Mouse (Mus musculus) brain, embryonic 18.5 days (tissue): ENCODE results near the gene Prkag2.

Experiments
- DNase-seq: peaks from one replicate; pipeline ENCODE4 v3.0.0-alpha.2; 2012; ENCODE audit warnings: low read depth, low spot score

Gene Prkag2

GRCm38 (mm10) chr5:25001391-25001794 is 99.0 kb downstream of the Prkag2 start:
- no peak for DNase-seq

- no peak for DNase-seq
Observed at GRCm38 (mm10) chr5:24999351-24999750, 101.1 kb downstream of the Prkag2 start.

DNA sequence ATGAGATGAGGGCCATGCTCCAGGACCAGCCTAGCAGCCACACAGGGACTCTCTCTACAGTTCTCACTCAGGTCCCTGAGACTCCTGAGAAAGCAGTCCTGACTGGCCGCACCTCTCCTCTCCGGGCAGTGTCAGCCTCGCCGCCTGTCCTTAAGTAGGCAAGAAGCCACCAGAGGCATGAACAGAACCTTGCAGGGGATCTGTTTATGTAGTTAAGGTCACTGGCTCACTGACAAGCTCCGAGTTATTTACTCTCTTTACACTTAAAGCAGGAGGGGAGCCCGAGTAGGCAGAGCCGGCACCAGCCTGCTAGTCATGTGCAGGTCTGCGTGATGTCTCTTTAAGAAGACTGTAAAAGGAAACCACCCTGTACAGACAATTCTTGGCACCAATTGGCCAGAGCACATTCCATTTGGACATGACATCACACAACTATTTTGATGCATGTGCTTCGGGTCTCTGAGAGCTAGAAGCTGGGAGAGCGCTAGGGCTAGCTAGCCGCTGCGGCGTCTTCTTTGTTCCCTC is 104.8 kb downstream of the Prkag2 start:
- no peak for DNase-seq

- no peak for DNase-seq
Observed at GRCm38 (mm10) chr5:24993190-24993589, 107.3 kb downstream of the Prkag2 start.

DNA sequence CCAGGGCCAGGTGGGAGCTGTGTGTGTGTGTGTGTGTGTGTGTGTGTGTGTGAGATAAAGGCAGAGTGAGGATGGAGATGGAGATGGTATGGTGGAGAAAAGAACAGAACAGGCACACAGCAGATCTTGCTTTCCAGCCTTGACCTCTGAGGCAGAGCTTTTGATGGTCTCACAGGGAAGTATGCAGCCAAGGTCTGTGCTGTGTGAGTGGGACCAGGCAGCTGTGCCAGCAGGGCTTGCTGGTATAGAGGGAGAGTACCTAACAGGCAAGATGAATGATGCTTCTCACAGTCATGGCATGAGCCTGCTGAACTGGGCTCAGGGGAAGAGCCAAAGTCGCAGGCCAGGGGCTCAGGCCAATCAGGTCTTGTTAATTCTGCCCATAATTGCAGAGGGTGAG is 108.9 kb downstream of the Prkag2 start:
- DNase-seq = no peak

- DNase-seq = no peak
Observed at GRCm38 (mm10) chr5:24990460-24990859, 110.0 kb downstream of the Prkag2 start.

DNA sequence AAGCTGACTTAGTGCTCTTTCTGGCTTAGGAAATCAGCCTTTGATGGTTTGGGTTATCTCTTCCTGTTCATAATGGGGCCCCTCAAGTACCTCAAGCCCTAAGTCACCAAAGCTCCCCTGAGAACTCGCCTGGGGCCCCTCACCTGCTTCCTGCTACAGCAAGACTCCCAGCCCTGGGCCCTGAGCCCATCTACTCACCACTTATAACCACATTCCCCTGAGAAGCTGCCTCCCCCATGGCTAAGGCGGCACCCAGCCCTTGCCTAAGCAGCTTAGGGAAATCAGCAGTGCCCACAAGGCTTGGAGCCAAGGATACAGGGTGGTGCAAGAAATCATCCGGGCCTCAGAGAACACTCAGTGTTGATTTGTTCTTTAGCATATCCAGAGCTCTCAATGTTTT is 110.8 kb downstream of the Prkag2 start:
- no peak for DNase-seq

DNA sequence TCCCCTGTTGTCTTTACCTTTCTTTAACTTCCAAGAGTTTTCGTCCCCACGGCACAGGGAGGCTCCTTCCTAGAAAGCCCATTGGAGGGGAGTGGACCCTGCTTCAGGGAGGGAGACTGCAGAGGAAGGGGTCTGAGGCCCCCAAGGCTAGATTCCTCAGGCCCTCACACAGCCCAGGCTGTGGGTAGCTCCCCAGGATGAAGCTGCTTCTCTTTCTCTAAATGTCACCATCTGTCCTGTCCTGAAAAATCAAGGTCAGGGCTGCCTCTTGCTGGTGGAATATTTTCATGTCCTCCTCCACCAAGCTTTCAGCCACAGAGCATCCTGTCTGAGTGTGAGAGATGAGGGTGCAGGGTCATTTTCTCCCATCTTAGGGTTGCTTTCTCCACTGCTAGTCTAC is 113.5 kb downstream of the Prkag2 start:
- DNase-seq = no peak

DNA sequence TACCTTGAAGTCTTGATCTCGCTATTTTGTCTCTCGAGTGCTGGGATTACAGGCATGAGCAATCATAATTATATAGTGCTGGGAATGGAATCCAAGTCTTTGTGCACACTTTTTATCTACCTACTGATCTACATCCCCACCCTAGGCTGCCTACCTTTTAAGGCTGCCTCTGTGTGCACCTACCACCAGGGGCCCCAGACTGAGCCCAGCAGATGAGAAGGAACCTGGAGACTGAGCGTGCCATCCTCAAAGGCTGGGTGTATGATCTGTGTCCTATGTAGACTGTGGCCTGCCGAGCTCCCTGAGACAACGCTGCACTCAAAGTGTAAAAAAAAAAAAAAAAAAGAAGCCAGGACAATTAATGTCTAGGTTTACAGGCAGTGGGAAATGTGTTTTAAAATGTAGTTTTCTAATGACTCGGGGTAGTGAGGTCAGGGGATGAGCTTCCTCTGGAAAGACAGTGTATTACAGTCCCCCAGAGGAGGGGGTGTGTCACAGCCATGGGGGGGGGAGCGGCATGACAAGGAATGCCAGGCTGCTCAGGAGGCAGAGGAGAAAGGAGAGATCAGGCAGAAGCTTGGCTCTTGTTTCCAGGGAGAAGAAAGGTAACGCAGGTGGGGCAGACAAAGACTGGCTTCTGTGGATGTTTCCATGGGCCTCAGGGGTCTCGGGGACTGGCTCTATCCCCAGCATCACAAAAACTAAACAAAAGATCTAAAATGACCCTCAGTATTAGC is 114.1 kb downstream of the Prkag2 start:
- DNase-seq = no peak

- peak; percentile 82 for DNase-seq
Observed at GRCm38 (mm10) chr5:24985434-24986176, 114.8 kb downstream of the Prkag2 start.

GRCm38 (mm10) chr5:24984157-24984556 is 116.3 kb downstream of the Prkag2 start:
- DNase-seq = no peak

GRCm38 (mm10) chr5:24983539-24983938 is 116.9 kb downstream of the Prkag2 start:
- no peak for DNase-seq

DNA sequence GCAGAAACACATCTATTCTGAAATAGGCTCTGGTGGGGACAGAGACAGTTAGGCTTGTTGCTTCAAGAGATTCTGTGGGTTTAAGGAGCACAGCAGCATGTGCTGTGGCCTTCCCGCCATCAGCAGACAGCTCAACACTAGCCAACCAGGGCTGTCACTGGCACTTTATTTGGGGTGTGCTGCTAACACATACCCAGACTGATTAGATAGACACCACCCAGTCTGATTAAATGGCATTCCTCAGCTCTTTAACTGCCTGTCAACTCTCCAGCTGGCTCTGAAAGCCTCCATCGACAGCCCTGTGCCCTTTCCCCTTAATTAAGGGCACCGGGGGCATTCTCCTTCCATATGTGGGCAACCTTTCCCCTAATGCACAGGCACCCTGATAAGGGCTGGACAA is 118.2 kb downstream of the Prkag2 start:
- DNase-seq = no peak

DNA sequence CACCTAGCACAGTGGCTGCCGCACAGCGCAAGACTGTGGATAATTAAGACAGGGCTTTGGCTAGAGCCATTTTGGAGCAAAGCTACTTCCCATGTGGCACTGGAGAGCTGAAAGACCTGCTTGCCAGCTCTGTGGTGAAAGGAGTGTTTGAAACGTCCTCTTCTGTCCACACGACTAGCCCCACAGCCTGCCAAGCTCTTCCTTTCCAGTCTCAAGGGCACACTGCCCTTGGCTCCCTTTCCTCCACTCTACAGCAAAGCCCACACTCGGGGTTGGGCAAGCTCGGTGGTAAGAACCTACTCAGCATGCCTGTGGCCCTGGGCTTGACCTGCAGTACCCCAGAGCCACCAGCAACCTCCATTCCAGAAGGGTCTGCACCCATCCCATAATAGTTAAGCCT is 118.7 kb downstream of the Prkag2 start:
- DNase-seq = peak; percentile 14

GRCm38 (mm10) chr5:24979968-24980345 is 120.5 kb downstream of the Prkag2 start:
- DNase-seq = no peak

- no peak for DNase-seq
Observed at GRCm38 (mm10) chr5:24979312-24979967, 121.0 kb downstream of the Prkag2 start.

DNA sequence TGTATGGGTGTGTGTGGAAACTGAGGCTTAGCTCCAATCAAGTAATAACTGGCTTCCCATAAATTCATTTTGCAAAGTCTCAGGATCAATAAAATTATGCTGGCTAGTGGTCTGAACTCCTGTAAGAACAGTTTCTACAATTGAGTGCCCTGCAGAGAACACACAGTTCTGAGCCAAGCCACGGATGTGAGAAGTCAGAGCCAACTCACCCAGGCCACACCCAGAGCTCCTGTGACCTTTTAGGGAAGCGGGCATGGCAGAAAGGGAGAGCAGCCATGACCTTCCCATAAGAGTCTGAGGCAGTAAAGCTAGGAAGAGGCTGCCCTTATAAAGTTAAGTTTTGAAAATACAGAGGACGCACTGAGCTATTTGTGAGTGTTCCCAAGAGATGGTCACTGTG is 123.5 kb downstream of the Prkag2 start:
- no peak for DNase-seq

DNA sequence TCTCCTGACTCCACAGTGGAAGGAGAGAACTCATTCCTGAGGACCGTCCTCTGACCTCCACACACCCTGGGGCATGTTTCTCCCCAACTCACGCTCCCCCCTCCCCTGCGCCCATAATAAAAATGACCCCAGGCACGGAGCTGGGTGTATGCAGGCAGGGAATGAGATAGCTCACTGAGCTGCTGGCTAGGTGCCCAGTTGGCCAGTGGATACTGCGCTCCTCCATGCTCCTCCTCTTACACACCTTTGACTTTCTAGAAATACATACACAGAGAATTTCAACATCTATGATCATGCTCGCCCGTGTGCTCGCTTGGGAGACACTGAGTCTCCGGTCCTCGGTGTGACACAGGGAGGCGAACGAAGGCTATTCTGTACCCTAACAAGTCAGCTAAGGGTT is 124.2 kb downstream of the Prkag2 start:
- no peak for DNase-seq

GRCm38 (mm10) chr5:24975100-24975499 is 125.3 kb downstream of the Prkag2 start:
- no peak for DNase-seq

DNA sequence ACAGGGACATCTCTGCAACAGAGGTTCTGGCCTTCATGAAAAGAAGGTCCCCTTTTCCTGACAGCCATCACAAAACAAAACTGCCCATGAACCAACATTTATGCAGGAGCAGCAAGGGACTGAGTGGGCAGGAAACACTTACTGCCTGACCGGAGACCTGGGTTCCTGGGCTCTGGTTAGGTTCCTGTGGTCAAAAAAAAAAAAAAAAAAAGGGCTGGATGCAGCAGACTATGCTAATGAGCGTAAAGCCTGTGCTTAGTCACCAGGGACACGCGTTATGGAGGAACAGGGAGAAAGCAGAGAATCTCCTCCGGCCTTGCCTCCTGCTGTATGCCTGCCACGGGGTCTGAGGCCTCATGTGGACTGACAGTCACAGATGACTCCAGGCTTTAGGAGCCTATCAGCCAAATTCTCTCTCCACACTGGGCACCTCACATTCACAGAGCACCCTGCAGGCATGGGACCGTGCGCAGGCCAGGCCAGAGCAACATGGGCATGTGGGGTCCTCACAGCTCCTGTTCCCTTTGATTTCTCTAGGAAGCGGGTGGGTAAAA is 126.7 kb downstream of the Prkag2 start:
- no peak for DNase-seq

DNA sequence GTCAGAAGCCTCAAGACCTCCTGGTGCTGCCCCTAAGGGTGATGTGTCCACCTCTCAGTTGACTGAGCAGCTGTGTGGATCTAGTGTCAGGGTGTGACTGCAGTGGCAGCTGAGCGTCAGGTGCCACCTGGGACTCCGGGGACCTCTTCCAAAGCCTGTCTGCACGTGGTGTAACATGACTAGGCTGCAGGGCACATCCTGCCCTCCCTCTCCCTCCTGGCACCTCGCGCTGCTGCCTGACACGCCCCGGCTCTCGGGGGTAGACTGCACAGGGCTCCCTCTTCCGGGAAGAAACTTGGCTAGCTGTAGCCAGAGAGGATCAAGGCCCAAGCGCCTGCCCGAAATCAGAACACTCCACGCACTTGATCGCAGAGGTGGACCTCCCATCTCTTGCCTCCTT is 127.2 kb downstream of the Prkag2 start:
- no peak for DNase-seq
